Mouse (Mus musculus) hindbrain, embryonic 16.5 days (tissue): ENCODE measurements at regions not wholly inside any gene's neighbourhood (a gene's known extent, or its start where the extent isn't known, plus 50 kb on each side); places are given as distances from the start of the nearest gene placed in this dataset. TPM values are rescaled to one million over a fixed set of nuclear protein-coding genes. Genes with fewer than 3 reads are reported as not detected.

Source experiments
- ATAC-seq: fragments of 200-750 bp; cut with Nextera tagmentation; 2 replicates; pipeline ENCODE4 v1.8.0; 2017; ENCODE audit warnings: moderate TSS enrichment, moderate library complexity
- H3K27ac ChIP-seq: fragments of 300-500 bp; sonication (generic); 2 replicates; pipeline ENCODE4 v1.5.1; 2014; ENCODE audit warnings: low read depth, mild to moderate bottlenecking, control low read depth, low read length, moderate library complexity
- H3K27me3 ChIP-seq: fragments of 300-500 bp; sonication (generic); replicated peaks from 2 replicates; pipeline ENCODE4 v1.6.1; 2014; ENCODE audit warnings: low read length; ENCODE audit not compliant: control insufficient read depth, insufficient read depth
- H3K36me3 ChIP-seq: fragments of 300-500 bp; sonication (generic); 2 replicates; pipeline ENCODE4 v1.6.1; 2014; ENCODE audit warnings: mild to moderate bottlenecking, low read length, moderate library complexity, mixed read lengths; ENCODE audit not compliant: control insufficient read depth, insufficient read depth
- H3K4me1 ChIP-seq: fragments of 300-500 bp; sonication (generic); 2 replicates; pipeline ENCODE4 v1.6.1; 2014; ENCODE audit warnings: low read depth, low read length; ENCODE audit not compliant: control insufficient read depth, insufficient read depth
- H3K4me2 ChIP-seq: fragments of 300-500 bp; sonication (generic); 2 replicates; pipeline ENCODE4 v1.6.1; 2014; ENCODE audit warnings: mild to moderate bottlenecking, low read length, control low read depth, moderate library complexity
- H3K4me3 ChIP-seq: fragments of 300-500 bp; sonication (generic); 2 replicates; pipeline ENCODE4 v1.5.1; 2014; ENCODE audit warnings: mild to moderate bottlenecking, low read length, control low read depth, moderate library complexity
- H3K9ac ChIP-seq: fragments of 300-500 bp; sonication (generic); 2 replicates; pipeline ENCODE4 v1.6.1; 2014; ENCODE audit warnings: low read depth, mild to moderate bottlenecking, control low read depth, low read length, moderate library complexity
- H3K9me3 ChIP-seq: fragments of 300-500 bp; sonication (generic); 2 replicates; pipeline ENCODE4 v1.6.1; 2014; ENCODE audit warnings: mild to moderate bottlenecking, low read length, moderate library complexity; ENCODE audit not compliant: control insufficient read depth
- whole genome bisulfite sequencing: fragments of 180-500 bp; shearing (Covaris S2); extraction: QIAGEN DNeasy Blood & Tissue Kit; methylation state at CpG from one replicate; pipeline ENCODE4 v1.1.7; 2014; 5-methylcytosine and 5-hydroxymethylcytosine counted together
- microRNA-seq: library from miRNA; unstranded; fragments of <30 nt; microRNA quantifications from one replicate; pipeline ENCODE4, GENCODE M21; 2017

DNA sequence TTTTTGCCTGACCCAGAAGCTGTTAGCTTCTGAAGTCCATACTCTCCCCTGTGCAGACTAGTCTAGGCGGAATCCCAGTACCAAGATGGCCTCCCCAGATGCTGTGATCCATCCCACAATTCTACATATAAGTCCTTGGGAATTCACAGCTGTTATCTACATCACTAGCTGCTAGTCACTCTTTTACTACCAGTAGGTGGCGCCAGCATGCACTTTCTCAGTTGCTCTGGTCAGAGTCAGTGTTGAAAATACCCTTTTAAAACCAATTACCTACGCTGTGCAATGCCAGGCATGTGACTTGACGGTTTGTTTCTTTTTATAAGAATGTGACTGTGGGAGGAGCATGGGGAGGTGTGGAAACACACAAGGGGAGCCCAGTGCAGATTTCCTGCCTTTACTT lies 348.3 kb downstream of the Xylt1 start:
- Histone ChIP-seq H3K9me3 (peaks cover 5% of the 10 kb centered on the region; the same call in 1 of the 2 replicates), H3K27ac (no peak overlapping the region), H3K36me3 (no peaks in the 10 kb centered on the region), H3K4me3 (no peak overlapping the region), H3K9ac (no peak overlapping the region), H3K27me3 (no peaks in the 10 kb centered on the region), H3K4me1 (no peaks in the 10 kb centered on the region), H3K4me2 (no peak overlapping the region)
- 82% methylated on average over 4 of the region's 4 CpGs for WGBS
- no peak for ATAC-seq

Small RNAs in the stretch of these regions (microRNA-seq; reads per million reads assigned to microRNA genes)
- not detected for gene Gm24063
